Mouse (Mus musculus) cerebellum, postnatal 14 days (tissue): ENCODE measurements around the gene Rab1b.
"Not testable (repeated sequence)": the region's sequence is repeated elsewhere in the genome, so short reads cannot be mapped to it uniquely, and the experiment has no call there.

ENCODE experiments used
- DNase-seq, 2 experiments: peaks; one replicate each; pipeline ENCODE4 v3.0.0; 2021; ENCODE audit warnings: mixed read lengths in 2 of 2

Rab1b gene

GRCm38 (mm10) chr19:5106731-5107191 lies at the start of gene Rab1b:
TSS of gene Rab1b (minus strand) at chr19:5107072.
- DNase-seq = peak; percentile 99

GRCm38 (mm10) chr19:5152261-5152660 lies 45.4 kb upstream of the Rab1b start:
- DNase-seq = peak in 1 of 2 experiments; percentile 18

- no peak for DNase-seq
These were observed 44.9 kb upstream of the Rab1b start for GRCm38 (mm10) chr19:5151741-5152140.

- DNase-seq = peak; percentile 91 to 92
These were observed 44.5 kb upstream of the Rab1b start for GRCm38 (mm10) chr19:5151331-5151730.

- peak in 1 of 2 experiments; percentile 61 for DNase-seq
These were observed 43.5 kb upstream of the Rab1b start for GRCm38 (mm10) chr19:5150358-5150757.

GRCm38 (mm10) chr19:5149041-5149440 lies 42.2 kb upstream of the Rab1b start:
- DNase-seq = not testable (repeated sequence)

GRCm38 (mm10) chr19:5139640-5140039 lies 32.8 kb upstream of the Rab1b start:
- DNase-seq = peak; percentile 89 to 91

GRCm38 (mm10) chr19:5131237-5131636 lies 24.4 kb upstream of the Rab1b start:
- no peak for DNase-seq

GRCm38 (mm10) chr19:5129770-5130169 lies 22.9 kb upstream of the Rab1b start:
- peak in 1 of 2 experiments; percentile 56 for DNase-seq

- peak; percentile 79 to 80 for DNase-seq
These were observed 17.3 kb upstream of the Rab1b start for GRCm38 (mm10) chr19:5124055-5124614.

- DNase-seq = peak in 1 of 2 experiments; percentile 44
These were observed 16.4 kb upstream of the Rab1b start for GRCm38 (mm10) chr19:5123241-5123640.

GRCm38 (mm10) chr19:5122492-5122891 lies 15.6 kb upstream of the Rab1b start:
- DNase-seq = no peak

- no peak for DNase-seq
These were observed 11.5 kb upstream of the Rab1b start, which contains the start of gene Klc2 for GRCm38 (mm10) chr19:5118384-5118698. TSS of gene Klc2 (minus strand) at chr19:5118560.

GRCm38 (mm10) chr19:5117494-5118383 lies 10.9 kb upstream of the Rab1b start:
- DNase-seq = peak; percentile 94 to 95

GRCm38 (mm10) chr19:5113783-5114182 lies 6.9 kb upstream of the Rab1b start:
- peak in 1 of 2 experiments; percentile 69 for DNase-seq

GRCm38 (mm10) chr19:5109659-5110453 lies 3.0 kb upstream of the Rab1b start:
- peak in 1 of 2 experiments; percentile 82 for DNase-seq

- no peak for DNase-seq
These were observed 1.8 kb upstream of the Rab1b start for GRCm38 (mm10) chr19:5108702-5109101.

GRCm38 (mm10) chr19:5108271-5108575 lies 1.4 kb upstream of the Rab1b start:
- no peak for DNase-seq

GRCm38 (mm10) chr19:5107556-5108270 lies 841 bp upstream of the Rab1b start:
- peak in 1 of 2 experiments; percentile 44 for DNase-seq

- peak in 1 of 2 experiments; percentile 58 for DNase-seq
These were observed 798 bp downstream of the Rab1b start for GRCm38 (mm10) chr19:5106074-5106473.

GRCm38 (mm10) chr19:5098363-5099143 lies 8.3 kb downstream of the Rab1b start, which contains the start of gene Cnih2:
TSS of gene Cnih2 (minus strand) at chr19:5098521.
- DNase-seq = peak; percentile 79 to 86
